Mouse (Mus musculus) G1E (cell line): ENCODE measurements around the gene AB124611. TPM values are rescaled to one million over a fixed set of nuclear protein-coding genes. Genes with fewer than 3 reads are reported as not detected.

Experiments
- ATAC-seq: 2 replicates; pipeline ENCODE4 v1.8.0; 2016; ENCODE audit warnings: mild to moderate bottlenecking; ENCODE audit not compliant: insufficient number of reproducible peaks, poor library complexity, low FRiP score, severe bottlenecking; ENCODE audit errors: extremely low read depth
- DNase-seq: peaks from one replicate; pipeline ENCODE4 v3.0.0; 2012; ENCODE audit warnings: low spot score
- H3K27me3 ChIP-seq: 2 replicates; pipeline ENCODE4 v1.6.1; 2012; ENCODE audit warnings: mild to moderate bottlenecking, low read length, inconsistent platforms; ENCODE audit not compliant: insufficient read depth
- H3K36me3 ChIP-seq: replicated peaks from 2 replicates; pipeline ENCODE3; 2012; ENCODE audit warnings: mild to moderate bottlenecking, inconsistent platforms
- H3K4me1 ChIP-seq: 2 replicates; pipeline ENCODE4 v1.6.1; 2012; ENCODE audit warnings: low read depth, low read length, inconsistent platforms, mixed read lengths; ENCODE audit not compliant: insufficient read depth
- H3K4me3 ChIP-seq: 2 replicates; pipeline ENCODE4 v1.5.1; 2012; ENCODE audit warnings: low read depth, mild to moderate bottlenecking, inconsistent platforms, low read length, moderate library complexity, mixed read lengths
- H3K9me3 ChIP-seq: replicated peaks from 2 replicates; pipeline ENCODE4 v1.6.1; 2012; ENCODE audit warnings: inconsistent platforms
- CTCF ChIP-seq: IDR thresholded peaks from 2 replicates; pipeline ENCODE4 v1.5.1; 2012; ENCODE audit warnings: low read depth, low read length, inconsistent platforms, mixed read lengths
- GATA1 ChIP-seq: IDR thresholded peaks from 2 replicates; pipeline ENCODE4 v1.6.1; 2012; ENCODE audit warnings: borderline replicate concordance, low read length, inconsistent platforms, mixed read lengths
- GATA2 ChIP-seq: IDR thresholded peaks from 2 replicates; pipeline ENCODE4 v1.6.1; 2012; ENCODE audit warnings: low read depth, low read length, inconsistent platforms, borderline replicate concordance
- POLR2AphosphoS5 ChIP-seq: IDR thresholded peaks from 2 replicates; pipeline ENCODE4 v1.6.1; 2012; ENCODE audit warnings: low read depth, low read length, inconsistent platforms; ENCODE audit not compliant: insufficient replicate concordance
- TAL1 ChIP-seq: conservative IDR thresholded peaks from 2 replicates; pipeline ENCODE4 v1.6.1; 2012; ENCODE audit warnings: low read depth, low read length, inconsistent platforms, mixed read lengths
- polyA plus RNA-seq: library from polyadenylated mRNA; stranded (reverse); fragments of >175 nt; gene quantifications from 2 replicates; pipeline ENCODE4 v1.2.3, GENCODE M21; 2012
- total RNA-seq, 2 experiments: library from RNA; stranded (forward) in 1 of 2; stranded (reverse) in 1 of 2; fragments of 200-1000 nt in 1 of 2; fragments of >200 nt in 1 of 2; fragmentation: Nextera tagmentation in 1 of 2; gene quantifications; 2 replicates each; pipeline ENCODE4 v1.2.3; 2014 to 2017

AB124611 gene
- total and polyA plus RNA-seq, 3 experiments = 2.4 to 5.5 (median 2.9) TPM

GRCm38 (mm10) chr9:21587678-21588349 is 61.8 kb downstream of the AB124611 start:
- ATAC-seq (no peak), DNase-seq (no peak)
- Histone ChIP-seq H3K4me1 (peaks cover 33% of the 10 kb centered on the region), H3K4me3 (no peak overlapping the region), H3K27me3 (no peaks in the 10 kb centered on the region), H3K36me3 (peaks cover 90% of the 10 kb centered on the region), H3K9me3 (no peaks in the 10 kb centered on the region)
- TF ChIP-seq CTCF = no peak
- TF ChIP-seq GATA1 = no peak
- no peak for TF ChIP-seq TAL1
- no peak for TF ChIP-seq GATA2
- TF ChIP-seq POLR2AphosphoS5 = no peak

GRCm38 (mm10) chr9:21588350-21588749 is 62.4 kb downstream of the AB124611 start:
- no peak overlapping the region for H3K4me3 ChIP-seq
- no peaks in the 10 kb centered on the region for H3K27me3 ChIP-seq
- peaks cover 36% of the 10 kb centered on the region for H3K4me1 ChIP-seq
- no peaks in the 10 kb centered on the region for H3K9me3 ChIP-seq
- DNase-seq (no peak), ATAC-seq (no peak)
- no peak for TF ChIP-seq POLR2AphosphoS5
- TF ChIP-seq GATA1 = no peak
- TF ChIP-seq GATA2 = no peak
- TF ChIP-seq CTCF = no peak
- TF ChIP-seq TAL1 = no peak
- H3K36me3 ChIP-seq = peaks cover 86% of the 10 kb centered on the region

GRCm38 (mm10) chr9:21589538-21589937 is 63.6 kb downstream of the AB124611 start:
- Histone ChIP-seq H3K36me3 (peaks cover 87% of the 10 kb centered on the region), H3K9me3 (no peaks in the 10 kb centered on the region), H3K27me3 (no peaks in the 10 kb centered on the region), H3K4me1 (peaks cover 48% of the 10 kb centered on the region), H3K4me3 (no peak overlapping the region)
- TF ChIP-seq GATA1 (no peak), CTCF (no peak), POLR2AphosphoS5 (no peak), GATA2 (no peak), TAL1 (no peak)
- DNase-seq (no peak), ATAC-seq (no peak)

GRCm38 (mm10) chr9:21591127-21591830 is 65.3 kb downstream of the AB124611 start:
- TF ChIP-seq GATA2 (no peak), TAL1 (no peak), GATA1 (no peak), POLR2AphosphoS5 (no peak), CTCF (no peak)
- DNase-seq (no peak), ATAC-seq (no peak)
- Histone ChIP-seq H3K36me3 (peaks cover 86% of the 10 kb centered on the region), H3K27me3 (no peaks in the 10 kb centered on the region), H3K4me1 (peaks cover 59% of the 10 kb centered on the region), H3K4me3 (peak overlapping the region; percentile 2; the same call in 1 of the 2 replicates), H3K9me3 (no peaks in the 10 kb centered on the region)

- Histone ChIP-seq H3K36me3 (peaks cover 86% of the 10 kb centered on the region), H3K4me3 (peak overlapping the region; percentile 90), H3K27me3 (no peaks in the 10 kb centered on the region), H3K9me3 (no peaks in the 10 kb centered on the region), H3K4me1 (peaks cover 59% of the 10 kb centered on the region)
- peak; percentile 15; the same call in 1 of the 2 replicates for ATAC-seq
- TF ChIP-seq GATA1 = no peak
- TF ChIP-seq TAL1 = no peak
- no peak for TF ChIP-seq POLR2AphosphoS5
- TF ChIP-seq GATA2 = no peak
- TF ChIP-seq CTCF = no peak
- DNase-seq = peak; percentile 44
These were observed 66.1 kb downstream of the AB124611 start for GRCm38 (mm10) chr9:21591831-21592702.

GRCm38 (mm10) chr9:21592703-21593121 is 66.7 kb downstream of the AB124611 start, which contains the start of the genes Timm29 and Yipf2:
Timm29 (plus strand) TSS chr9:21592722.
Yipf2 (minus strand) TSS chr9:21592828.
- ATAC-seq (peak; percentile 88), DNase-seq (peak; percentile 71)
- no peak for TF ChIP-seq GATA2
- TF ChIP-seq TAL1 = no peak
- no peak for TF ChIP-seq GATA1
- no peak for TF ChIP-seq POLR2AphosphoS5
- TF ChIP-seq CTCF = no peak
- Histone ChIP-seq H3K9me3 (no peaks in the 10 kb centered on the region), H3K27me3 (no peaks in the 10 kb centered on the region), H3K4me1 (peaks cover 57% of the 10 kb centered on the region), H3K36me3 (peaks cover 85% of the 10 kb centered on the region), H3K4me3 (peak within 1 kb of the TSS; percentile 90)
